Mouse (Mus musculus) G1E (cell line): ENCODE measurements around the gene Pld1.

Experiments used
- CTCF ChIP-seq: IDR thresholded peaks from 2 replicates; pipeline ENCODE4 v1.5.1; 2012; ENCODE audit warnings: low read depth, low read length, inconsistent platforms, mixed read lengths
- GATA1 ChIP-seq: IDR thresholded peaks from 2 replicates; pipeline ENCODE4 v1.6.1; 2012; ENCODE audit warnings: borderline replicate concordance, low read length, inconsistent platforms, mixed read lengths
- GATA2 ChIP-seq: IDR thresholded peaks from 2 replicates; pipeline ENCODE4 v1.6.1; 2012; ENCODE audit warnings: low read depth, low read length, inconsistent platforms, borderline replicate concordance
- POLR2AphosphoS5 ChIP-seq: IDR thresholded peaks from 2 replicates; pipeline ENCODE4 v1.6.1; 2012; ENCODE audit warnings: low read depth, low read length, inconsistent platforms; ENCODE audit not compliant: insufficient replicate concordance
- TAL1 ChIP-seq: conservative IDR thresholded peaks from 2 replicates; pipeline ENCODE4 v1.6.1; 2012; ENCODE audit warnings: low read depth, low read length, inconsistent platforms, mixed read lengths

GRCm38 (mm10) chr3:28141716-28142115 lies 203.2 kb downstream of the Pld1 start:
- TF ChIP-seq CTCF (no peak), GATA1 (no peak), GATA2 (no peak), POLR2AphosphoS5 (no peak), TAL1 (no peak)
